Comparison of ENCODE assay signal across 34 mouse cellular contexts in genomic region chr11:5924699-5925098, GRCm38 (mm10). TPM values are rescaled to one million over a fixed set of nuclear protein-coding genes. Genes with fewer than 3 reads are reported as not detected.
"Had no signal": no experiment of that assay in that cellular context is flagged by ENCODE, and none has a peak within 500 bp of the region (broad histone marks: within the 10 kb centered on the region; RNA-seq: fewer than 3 reads in every experiment).

No protein-coding gene starts in this region.

- DNase-seq: gastrocnemius, postnatal 14 days; gastrocnemius, postnatal 36 days; heart, adult 18-20 months; heart, postnatal 10 days; heart, postnatal 36 days; kidney, adult 11 months; kidney, adult 2 months; kidney, adult 9 months; kidney, postnatal 14 days; kidney, postnatal 36 days; layer of hippocampus, adult 9-11 months; layer of hippocampus, postnatal 36 days; left cerebral cortex, postnatal 4 days had no signal

- ATAC-seq: hindbrain, postnatal 0 days; intestine, embryonic 16.5 days; liver, embryonic 12.5 days had no signal

- H3K27ac ChIP-seq: hindbrain, embryonic 13.5 days; hindbrain, embryonic 15.5 days; hindbrain, postnatal 0 days; kidney, embryonic 15.5 days; kidney, postnatal 0 days; limb, embryonic 13.5 days; limb, embryonic 15.5 days; liver, embryonic 12.5 days; liver, embryonic 14.5 days had no signal

- H3K4me3 ChIP-seq: heart, embryonic 12.5 days; hindbrain, embryonic 13.5 days; hindbrain, embryonic 15.5 days; kidney, embryonic 15.5 days; limb, embryonic 13.5 days; limb, embryonic 15.5 days; liver, embryonic 12.5 days had no signal

- H3K9me3 ChIP-seq: heart, embryonic 12.5 days; hindbrain, embryonic 13.5 days; hindbrain, embryonic 15.5 days; kidney, embryonic 15.5 days; limb, embryonic 13.5 days; limb, embryonic 15.5 days; liver, embryonic 12.5 days had no signal

- H3K9ac ChIP-seq: heart, embryonic 12.5 days; hindbrain, embryonic 13.5 days; hindbrain, embryonic 15.5 days; kidney, embryonic 15.5 days; limb, embryonic 13.5 days; limb, embryonic 15.5 days; liver, embryonic 12.5 days; liver, embryonic 14.5 days had no signal

- H3K36me3 ChIP-seq: heart, embryonic 12.5 days; hindbrain, embryonic 13.5 days; hindbrain, embryonic 15.5 days; kidney, embryonic 15.5 days; limb, embryonic 13.5 days; limb, embryonic 15.5 days; liver, embryonic 12.5 days had no signal

- H3K27me3 ChIP-seq: heart, embryonic 12.5 days; hindbrain, embryonic 13.5 days; hindbrain, embryonic 15.5 days; kidney, embryonic 15.5 days; limb, embryonic 13.5 days; limb, embryonic 15.5 days had no signal

- H3K4me2 ChIP-seq: heart, embryonic 12.5 days; hindbrain, embryonic 13.5 days; hindbrain, embryonic 15.5 days; kidney, embryonic 15.5 days; limb, embryonic 13.5 days; limb, embryonic 15.5 days; liver, embryonic 12.5 days had no signal

- H3K4me1 ChIP-seq: hindbrain, embryonic 13.5 days; hindbrain, embryonic 15.5 days; limb, embryonic 13.5 days had no signal

RNA-seq across cellular contexts. Expression of gene Gck, which starts 25.2 kb away (rescaled TPM):
- total RNA-seq: hematopoietic stem cell, adult 5-6 weeks had no signal

RNA-seq across cellular contexts. Expression of gene Myl7, which starts 26.1 kb away (rescaled TPM):
- total RNA-seq: gastrocnemius, adult 18-20 months; gastrocnemius, adult 8-10 months; gastrocnemius, postnatal 14 days; gastrocnemius, postnatal 36 days; hematopoietic stem cell, adult 5-6 weeks; hindbrain, postnatal 0 days; layer of hippocampus, adult 18-20 months; layer of hippocampus, adult 8-10 months; layer of hippocampus, postnatal 14 days; layer of hippocampus, postnatal 36 days; left cerebral cortex, adult 18-20 months; left cerebral cortex, adult 8-10 months; left cerebral cortex, postnatal 10 days; left cerebral cortex, postnatal 25 days; left cerebral cortex, postnatal 4 days had no signal
- polyA plus RNA-seq: hindbrain, postnatal 0 days had no signal
